Mouse (Mus musculus) layer of hippocampus, adult 6 months (tissue): ENCODE results near the gene Lrp5. TPM values are rescaled to one million over a fixed set of nuclear protein-coding genes. Genes with fewer than 3 reads are reported as not detected.

Source experiments
- long read RNA-seq, 2 experiments: library from polyadenylated mRNA; unstranded; transcript quantifications; one replicate each; pipeline ENCODE4 v2.0.0; 2019 to 2020
- polyA plus RNA-seq: library from polyadenylated mRNA; unstranded; fragments of <200 nt; fragmentation: Nextera tagmentation; gene quantifications from 2 replicates; pipeline ENCODE4 v1.2.3, GENCODE M21; 2021

Lrp5 gene
- 3.7 and 5.0 TPM in 2 replicates for polyA plus RNA-seq
- long read RNA-seq, experiment 1: 0 reads
- long read RNA-seq, experiment 2, partial matches to known transcripts: 1 of 3 reads
- long read RNA-seq, experiment 2, other reads (novel, unspliced or antisense): 2 of 3 reads

DNA sequence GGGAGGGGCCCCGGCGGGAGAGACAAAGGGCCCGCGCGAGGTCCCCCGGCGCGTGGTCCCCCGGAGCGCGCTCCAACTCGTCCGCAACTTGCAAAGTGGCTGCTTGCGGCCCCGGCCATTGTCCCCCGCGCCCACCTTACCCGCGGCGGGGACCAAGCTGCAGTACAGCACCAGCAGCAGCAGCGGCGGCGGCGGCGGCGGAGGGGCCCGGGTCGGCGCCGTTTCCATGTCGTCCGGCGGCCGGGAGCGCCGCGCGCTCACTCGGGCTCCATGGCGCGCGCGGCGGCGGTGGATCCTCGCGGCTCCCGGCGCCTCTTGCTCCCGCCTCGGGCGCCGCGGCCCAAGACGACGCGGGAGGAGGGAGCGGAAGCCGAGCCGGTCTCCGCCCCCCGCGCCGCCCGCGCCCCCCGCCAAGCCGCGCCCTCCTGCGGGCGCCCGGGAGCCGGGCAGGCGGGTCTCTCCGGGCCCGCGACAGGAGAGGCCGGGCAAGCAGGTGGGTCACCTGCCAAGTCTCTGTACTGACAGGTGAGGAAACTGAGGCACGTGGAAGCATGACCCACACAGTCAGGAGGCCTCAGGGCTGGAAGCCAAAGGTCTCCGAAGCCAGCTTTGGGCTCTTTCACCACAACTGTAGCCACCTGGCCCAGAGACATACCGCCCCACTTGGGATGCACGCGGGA lies at the start of gene Lrp5:
Gene Lrp5, minus strand, starts transcription at position 350 of the 680 bp plus-strand sequence.

DNA sequence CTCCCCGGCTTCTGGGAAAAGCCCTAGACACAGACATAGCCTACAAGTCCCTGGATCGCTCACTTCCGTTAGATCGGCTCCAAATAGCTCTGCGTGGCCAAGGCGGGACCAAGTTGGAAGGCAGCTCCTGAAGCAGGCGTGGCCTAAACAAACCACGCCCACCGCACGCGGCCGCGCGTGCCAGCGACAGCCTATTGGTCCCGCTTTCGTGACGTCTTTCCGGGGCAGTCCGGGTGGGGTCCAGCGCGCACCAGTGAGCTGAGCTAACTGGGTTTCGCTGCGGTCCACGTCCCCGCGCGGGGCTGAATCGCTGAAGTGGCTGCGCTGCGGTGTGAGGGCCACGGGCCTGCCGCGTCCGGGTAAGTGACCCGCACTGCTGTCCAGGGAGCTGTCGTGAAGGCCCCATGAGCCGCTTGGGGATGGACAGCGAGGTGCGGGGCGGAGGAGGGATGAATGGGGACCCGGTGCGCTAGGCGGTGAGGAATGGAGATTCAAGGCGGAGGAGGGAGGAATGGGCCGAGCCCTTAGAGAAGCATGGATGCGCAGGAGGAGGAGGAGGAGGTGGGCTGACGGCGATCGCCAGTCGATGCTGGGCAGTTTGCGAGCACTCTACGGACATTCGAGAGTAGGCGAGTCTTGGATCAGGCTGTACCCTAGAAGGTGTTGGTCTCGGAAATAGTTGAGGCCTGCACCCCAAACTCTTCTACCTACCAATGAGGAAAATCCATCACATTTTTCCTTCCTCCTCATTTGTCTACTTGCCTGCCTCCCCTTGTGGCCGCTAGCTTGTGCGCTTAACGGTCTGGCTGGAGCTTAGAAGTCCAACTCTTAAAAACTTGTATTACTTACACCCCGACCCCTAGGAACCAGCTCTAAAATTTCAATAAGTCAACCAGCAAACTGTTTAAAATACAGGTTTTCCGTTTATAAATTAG lies 22.0 kb upstream of the Lrp5 start, which contains the start of gene 1810055G02Rik:
Gene 1810055G02Rik, plus strand, starts transcription at position 216 of the 935 bp plus-strand sequence.

DNA sequence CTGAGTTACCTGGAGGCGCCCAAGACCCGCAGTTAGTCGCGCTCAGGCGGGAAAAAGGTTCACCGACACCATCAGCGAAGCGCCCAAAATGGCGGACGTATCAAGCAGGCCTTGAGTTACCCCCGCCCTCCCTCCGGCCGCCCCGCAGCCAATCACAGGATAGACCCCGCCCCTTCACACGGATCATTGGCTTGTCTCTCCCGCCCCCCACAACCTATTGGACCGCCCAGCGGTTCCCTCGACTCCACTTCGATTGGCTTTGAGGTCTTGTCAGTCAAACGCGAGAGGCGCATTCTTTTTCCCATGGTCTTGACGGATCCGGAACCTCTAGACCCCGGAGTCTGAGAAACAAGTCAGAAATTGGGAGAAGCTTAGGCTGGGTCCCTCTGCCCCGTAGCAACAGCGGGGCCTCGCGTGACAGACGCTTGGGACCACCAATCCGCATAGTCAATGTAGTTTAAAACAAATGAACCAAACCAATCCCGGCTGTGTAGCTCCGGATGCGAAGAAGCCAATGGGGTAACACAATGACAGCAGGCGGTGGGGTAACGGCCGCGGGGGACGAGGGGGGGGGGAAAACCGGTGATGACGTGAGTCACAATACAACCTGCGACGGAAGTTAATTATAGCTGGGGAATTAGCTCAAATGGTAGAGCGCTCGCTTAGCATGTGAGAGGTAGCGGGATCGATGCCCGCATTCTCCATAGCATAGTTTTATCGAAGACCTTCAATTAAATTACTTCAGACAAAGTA lies 110.6 kb downstream of the Lrp5 start, which contains the start of gene Ppp6r3:
Gene Ppp6r3, minus strand, starts transcription at position 118 of the 753 bp plus-strand sequence.

Other genes starting within 250 kb of the Lrp5 start
- gene Ppp6r3, start 110.8 kb downstream of the Lrp5 start, polyA plus RNA-seq: 14.5 and 18.5 TPM in 2 replicates
- 21.9 and 23.4 TPM in 2 replicates for gene 1810055G02Rik, start 21.7 kb upstream of the Lrp5 start, polyA plus RNA-seq
- 8.6 and 9.5 TPM in 2 replicates for gene Kmt5b, start 80.9 kb upstream of the Lrp5 start, polyA plus RNA-seq
- gene Chka, start 165.2 kb upstream of the Lrp5 start, polyA plus RNA-seq: 19.4 and 20.0 TPM in 2 replicates
- gene Tcirg1, start 220.6 kb upstream of the Lrp5 start, polyA plus RNA-seq: 3.9 and 4.3 TPM in 2 replicates
- gene Ndufs8, start 226.2 kb upstream of the Lrp5 start, polyA plus RNA-seq: 575 and 594 TPM in 2 replicates
- gene Aldh3b1, start 243.2 kb upstream of the Lrp5 start, polyA plus RNA-seq: 7.0 and 8.7 TPM in 2 replicates
- gene Unc93b1, start 248.6 kb upstream of the Lrp5 start, polyA plus RNA-seq: 25.0 and 27.9 TPM in 2 replicates